Mouse (Mus musculus): ENCODE measurements around the gene Prkag1. TPM values are rescaled to one million over a fixed set of nuclear protein-coding genes. Genes with fewer than 3 reads are reported as not detected.

Prkag1 gene
- polyA plus RNA-seq, 1 experiment = 18.4 TPM

- Histone ChIP-seq H3K4me1 (ENCODE audit: control insufficient read depth, insufficient read depth, low read length) (no peaks in the 10 kb centered on the region), H3K27ac (ENCODE audit: control insufficient read depth, insufficient read depth, low read depth, low read length) (no peak overlapping the region), H3K27me3 (ENCODE audit: control insufficient read depth, insufficient read depth, low read length) (no peaks in the 10 kb centered on the region), H3K4me3 (ENCODE audit: control insufficient read depth, low read depth, low read length) (no peak overlapping the region), H3K36me3 (ENCODE audit: control insufficient read depth, insufficient read depth, low read length) (peaks cover 2% of the 10 kb centered on the region; the same call in 1 of the 2 replicates)
- TF ChIP-seq POLR2A (IDR thresholded peaks at IDR 0.05; ENCODE audit: control insufficient read depth, low read depth, low read length) = no peak
- no peak for TF ChIP-seq CTCF (IDR thresholded peaks at IDR 0.05; ENCODE audit: control insufficient read depth, insufficient read depth, insufficient replicate concordance, low read depth, low read length)
These were observed 20.0 kb upstream of the Prkag1 start for GRCm38 (mm10) chr15:98851229-98851818.

DNA sequence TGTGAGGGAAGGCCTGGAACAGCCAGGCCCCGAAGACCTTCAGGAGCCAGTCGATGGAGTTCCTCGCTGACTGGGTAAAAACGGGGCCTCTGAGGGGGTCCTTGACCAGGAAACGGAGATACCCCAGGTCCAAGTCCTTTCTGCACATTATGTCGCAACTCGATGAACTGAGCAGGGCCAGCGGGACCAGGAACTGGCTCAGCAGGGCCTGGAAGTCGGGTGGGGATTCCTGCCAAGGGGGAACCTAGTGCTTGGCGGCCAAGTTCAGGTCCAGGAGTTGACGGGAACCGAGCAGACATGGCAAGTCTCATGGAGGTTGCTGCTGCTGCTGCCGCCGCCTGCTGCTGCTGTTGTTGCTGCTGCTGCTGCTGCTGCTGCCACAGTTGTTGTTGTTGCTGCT is 19.3 kb upstream of the Prkag1 start:
- Histone ChIP-seq H3K27me3 (ENCODE audit: control insufficient read depth, insufficient read depth, low read length) (no peaks in the 10 kb centered on the region), H3K4me1 (ENCODE audit: control insufficient read depth, insufficient read depth, low read length) (no peaks in the 10 kb centered on the region), H3K36me3 (ENCODE audit: control insufficient read depth, insufficient read depth, low read length) (peaks cover 4% of the 10 kb centered on the region), H3K4me3 (ENCODE audit: control insufficient read depth, low read depth, low read length) (no peak overlapping the region), H3K27ac (ENCODE audit: control insufficient read depth, insufficient read depth, low read depth, low read length) (no peak overlapping the region)
- TF ChIP-seq CTCF (IDR thresholded peaks at IDR 0.05; ENCODE audit: control insufficient read depth, insufficient read depth, insufficient replicate concordance, low read depth, low read length) (no peak), POLR2A (IDR thresholded peaks at IDR 0.05; ENCODE audit: control insufficient read depth, low read depth, low read length) (no peak)

DNA sequence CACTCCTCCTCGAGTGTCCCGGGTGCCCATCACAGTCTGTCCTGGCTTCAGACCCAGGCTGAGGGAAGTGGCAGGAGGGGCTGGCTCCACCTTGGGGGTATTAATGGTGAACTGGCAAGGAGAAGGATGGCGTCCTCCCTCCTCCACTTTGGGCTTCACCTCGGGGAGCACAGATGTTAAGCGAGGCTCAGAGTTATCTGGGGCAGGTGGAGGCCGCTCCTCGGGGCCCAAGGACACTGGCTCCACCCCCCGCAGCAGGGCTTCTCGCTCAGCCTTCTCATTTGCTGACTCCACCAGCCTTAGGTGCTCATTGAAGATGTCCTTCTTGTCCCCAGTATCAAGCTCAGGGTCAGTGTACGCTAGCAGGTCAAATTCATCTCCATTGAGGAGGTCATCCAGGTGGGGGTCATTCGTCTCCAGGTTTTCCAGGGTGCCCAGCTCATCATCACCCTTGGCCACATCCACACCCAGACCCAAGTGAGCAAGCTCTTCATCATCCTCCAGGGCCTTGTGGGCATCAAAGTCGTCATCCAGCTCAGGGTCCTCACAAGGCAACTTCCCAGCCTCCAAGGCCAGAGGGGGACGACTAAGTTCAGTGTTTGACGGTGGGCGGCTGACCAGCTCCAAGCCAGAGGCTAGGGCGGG is 18.8 kb upstream of the Prkag1 start:
- no peak overlapping the region for H3K27ac ChIP-seq (ENCODE audit: control insufficient read depth, insufficient read depth, low read depth, low read length)
- H3K4me3 ChIP-seq (ENCODE audit: control insufficient read depth, low read depth, low read length) = no peak overlapping the region
- no peak for TF ChIP-seq CTCF (IDR thresholded peaks at IDR 0.05; ENCODE audit: control insufficient read depth, insufficient read depth, insufficient replicate concordance, low read depth, low read length)
- TF ChIP-seq POLR2A (IDR thresholded peaks at IDR 0.05; ENCODE audit: control insufficient read depth, low read depth, low read length) = no peak
- H3K4me1 ChIP-seq (ENCODE audit: control insufficient read depth, insufficient read depth, low read length) = no peaks in the 10 kb centered on the region
- no peaks in the 10 kb centered on the region for H3K27me3 ChIP-seq (ENCODE audit: control insufficient read depth, insufficient read depth, low read length)
- H3K36me3 ChIP-seq (ENCODE audit: control insufficient read depth, insufficient read depth, low read length) = peaks cover 4% of the 10 kb centered on the region

- TF ChIP-seq CTCF (IDR thresholded peaks at IDR 0.05; ENCODE audit: control insufficient read depth, insufficient read depth, insufficient replicate concordance, low read depth, low read length) (no peak), POLR2A (IDR thresholded peaks at IDR 0.05; ENCODE audit: control insufficient read depth, low read depth, low read length) (no peak)
- peaks cover 4% of the 10 kb centered on the region for H3K36me3 ChIP-seq (ENCODE audit: control insufficient read depth, insufficient read depth, low read length)
- H3K27me3 ChIP-seq (ENCODE audit: control insufficient read depth, insufficient read depth, low read length) = no peaks in the 10 kb centered on the region
- peak overlapping the region; percentile 37; the same call in 1 of the 2 replicates for H3K4me3 ChIP-seq (ENCODE audit: control insufficient read depth, low read depth, low read length)
- no peak overlapping the region for H3K27ac ChIP-seq (ENCODE audit: control insufficient read depth, insufficient read depth, low read depth, low read length)
- H3K4me1 ChIP-seq (ENCODE audit: control insufficient read depth, insufficient read depth, low read length) = no peaks in the 10 kb centered on the region
These were observed 17.8 kb upstream of the Prkag1 start for GRCm38 (mm10) chr15:98849165-98849564.

DNA sequence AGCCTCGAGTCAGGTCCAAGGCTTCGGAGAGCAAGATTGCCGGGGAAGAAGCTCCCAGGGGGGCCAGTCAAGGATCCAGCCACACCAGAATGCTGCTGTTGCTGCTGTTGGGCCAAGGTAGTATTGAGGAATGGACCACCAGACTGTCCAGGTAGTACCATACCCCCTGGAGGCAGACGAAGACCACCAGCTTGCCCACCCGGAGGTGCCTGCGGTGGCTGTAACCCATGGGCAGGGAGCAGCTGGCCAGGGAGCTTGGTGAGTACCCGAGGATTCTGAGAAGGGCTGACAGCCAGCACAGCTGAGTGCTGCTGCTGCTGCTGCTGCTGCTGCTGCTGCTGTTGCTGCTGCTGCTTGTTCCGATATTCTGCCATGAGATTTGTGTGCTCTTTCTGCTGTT is 14.8 kb upstream of the Prkag1 start:
- Histone ChIP-seq H3K27me3 (ENCODE audit: control insufficient read depth, insufficient read depth, low read length) (no peaks in the 10 kb centered on the region), H3K4me3 (ENCODE audit: control insufficient read depth, low read depth, low read length) (no peak overlapping the region), H3K4me1 (ENCODE audit: control insufficient read depth, insufficient read depth, low read length) (no peaks in the 10 kb centered on the region), H3K36me3 (ENCODE audit: control insufficient read depth, insufficient read depth, low read length) (peaks cover 4% of the 10 kb centered on the region), H3K27ac (ENCODE audit: control insufficient read depth, insufficient read depth, low read depth, low read length) (no peak overlapping the region)
- TF ChIP-seq CTCF (IDR thresholded peaks at IDR 0.05; ENCODE audit: control insufficient read depth, insufficient read depth, insufficient replicate concordance, low read depth, low read length) (no peak), POLR2A (IDR thresholded peaks at IDR 0.05; ENCODE audit: control insufficient read depth, low read depth, low read length) (no peak)

DNA sequence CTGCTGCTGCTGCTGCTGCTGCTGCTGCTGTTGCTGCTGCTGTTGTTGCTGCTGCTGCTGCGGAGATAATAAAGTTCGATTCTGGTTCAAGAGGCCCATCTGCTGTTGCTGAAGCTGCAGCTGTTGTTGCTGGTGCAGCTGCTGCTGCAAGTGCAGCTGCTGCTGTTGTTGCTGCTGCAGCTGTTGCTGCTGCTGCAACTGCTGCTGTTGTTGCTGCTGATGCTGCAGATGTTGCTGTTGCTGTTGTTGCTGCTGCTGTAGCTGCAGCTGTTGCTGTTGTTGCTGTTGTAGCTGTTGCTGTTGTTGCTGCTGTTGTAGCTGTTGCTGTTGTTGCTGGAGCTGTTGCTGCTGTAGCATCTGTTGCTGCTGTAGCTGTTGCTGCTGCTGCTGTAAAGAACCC is 13.8 kb upstream of the Prkag1 start:
- Histone ChIP-seq H3K4me3 (ENCODE audit: control insufficient read depth, low read depth, low read length) (no peak overlapping the region), H3K36me3 (ENCODE audit: control insufficient read depth, insufficient read depth, low read length) (peaks cover 3% of the 10 kb centered on the region), H3K27me3 (ENCODE audit: control insufficient read depth, insufficient read depth, low read length) (no peaks in the 10 kb centered on the region), H3K4me1 (ENCODE audit: control insufficient read depth, insufficient read depth, low read length) (no peaks in the 10 kb centered on the region), H3K27ac (ENCODE audit: control insufficient read depth, insufficient read depth, low read depth, low read length) (no peak overlapping the region)
- no peak for TF ChIP-seq POLR2A (IDR thresholded peaks at IDR 0.05; ENCODE audit: control insufficient read depth, low read depth, low read length)
- no peak for TF ChIP-seq CTCF (IDR thresholded peaks at IDR 0.05; ENCODE audit: control insufficient read depth, insufficient read depth, insufficient replicate concordance, low read depth, low read length)

DNA sequence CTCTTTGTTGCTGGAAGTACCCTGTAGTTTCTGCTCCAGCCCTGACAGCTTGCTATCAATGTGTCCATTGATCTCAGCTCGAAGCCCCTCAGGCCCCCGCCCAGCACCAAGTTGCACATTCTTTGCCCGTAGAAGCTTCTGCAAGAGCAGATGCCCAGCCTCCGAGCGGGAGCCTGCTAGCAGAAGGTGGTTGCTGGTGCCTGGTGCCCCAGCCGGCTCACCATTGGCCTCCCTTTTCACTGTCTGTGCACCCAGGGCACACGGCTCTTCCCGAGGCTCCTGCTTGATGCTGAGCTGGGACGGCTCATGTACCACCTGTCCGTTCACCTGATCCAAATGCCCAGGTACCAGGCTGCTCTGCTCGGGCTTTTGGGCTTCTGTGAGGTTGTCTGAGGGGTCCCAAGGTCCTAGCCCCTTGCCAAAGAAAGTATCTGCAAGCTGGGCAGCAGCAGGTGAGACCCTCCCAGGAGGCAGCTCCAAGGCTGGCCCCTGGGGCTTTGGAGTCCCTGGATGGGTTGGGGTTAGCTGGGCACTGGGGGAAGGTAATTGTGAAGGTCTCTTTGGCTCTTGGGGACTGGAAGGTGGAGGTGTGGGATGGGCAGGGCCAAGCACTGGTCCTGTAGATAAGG is 12.4 kb upstream of the Prkag1 start:
- Histone ChIP-seq H3K36me3 (ENCODE audit: control insufficient read depth, insufficient read depth, low read length) (peaks cover 2% of the 10 kb centered on the region), H3K4me3 (ENCODE audit: control insufficient read depth, low read depth, low read length) (no peak overlapping the region), H3K4me1 (ENCODE audit: control insufficient read depth, insufficient read depth, low read length) (no peaks in the 10 kb centered on the region), H3K27ac (ENCODE audit: control insufficient read depth, insufficient read depth, low read depth, low read length) (no peak overlapping the region), H3K27me3 (ENCODE audit: control insufficient read depth, insufficient read depth, low read length) (no peaks in the 10 kb centered on the region)
- TF ChIP-seq CTCF (IDR thresholded peaks at IDR 0.05; ENCODE audit: control insufficient read depth, insufficient read depth, insufficient replicate concordance, low read depth, low read length) (no peak), POLR2A (IDR thresholded peaks at IDR 0.05; ENCODE audit: control insufficient read depth, low read depth, low read length) (no peak)

All from testis, adult 2 months (tissue).